Mouse (Mus musculus) liver, embryonic 13.5 days (tissue): ENCODE measurements around the gene Il18r1. TPM values are rescaled to one million over a fixed set of nuclear protein-coding genes. Genes with fewer than 3 reads are reported as not detected.

ENCODE experiments used
- ATAC-seq: fragments of 200-750 bp; cut with Nextera tagmentation; 2 replicates; pipeline ENCODE4 v1.8.0; 2017; ENCODE audit warnings: low read depth, mild to moderate bottlenecking, moderate number of reproducible peaks, moderate library complexity
- DNase-seq: peaks from one replicate; pipeline ENCODE4 v3.0.0; 2022
- H3K27ac ChIP-seq: fragments of 300-500 bp; sonication (generic); 2 replicates; pipeline ENCODE4 v1.5.1; 2015; ENCODE audit warnings: moderate library complexity, mild to moderate bottlenecking, inconsistent platforms
- H3K27me3 ChIP-seq: fragments of 300-500 bp; sonication (generic); 2 replicates; pipeline ENCODE4 v1.6.1; 2015; ENCODE audit warnings: mild to moderate bottlenecking, inconsistent platforms
- H3K36me3 ChIP-seq: fragments of 300-500 bp; sonication (generic); 2 replicates; pipeline ENCODE4 v1.6.1; 2015; ENCODE audit warnings: mild to moderate bottlenecking, inconsistent platforms
- H3K4me1 ChIP-seq: fragments of 300-500 bp; sonication (generic); replicated peaks from 2 replicates; pipeline ENCODE4 v1.6.1; 2015; ENCODE audit warnings: inconsistent platforms
- H3K4me2 ChIP-seq: fragments of 300-500 bp; sonication (generic); 2 replicates; pipeline ENCODE4 v1.6.1; 2015; ENCODE audit warnings: inconsistent platforms, mild to moderate bottlenecking, moderate library complexity
- H3K4me3 ChIP-seq: fragments of 300-500 bp; sonication (generic); replicated peaks from 2 replicates; pipeline ENCODE4 v1.5.1; 2015; ENCODE audit warnings: mild to moderate bottlenecking, inconsistent platforms
- H3K9ac ChIP-seq: fragments of 300-500 bp; sonication (generic); 2 replicates; pipeline ENCODE4 v1.6.1; 2015; ENCODE audit warnings: mild to moderate bottlenecking, inconsistent platforms
- H3K9me3 ChIP-seq: fragments of 300-500 bp; sonication (generic); replicated peaks from 2 replicates; pipeline ENCODE4 v1.6.1; 2016; ENCODE audit warnings: inconsistent platforms
- WGBS: fragments of 180-500 bp; shearing (Covaris S2); methylation state at CpG from one replicate; pipeline ENCODE4 v1.1.7; 2015; ENCODE audit not compliant: insufficient replicate concordance; 5-methylcytosine and 5-hydroxymethylcytosine counted together
- polyA plus RNA-seq: library from polyadenylated mRNA; unstranded; fragments of >200 nt; fragmentation: Nextera tagmentation; extraction: Ambion mirVana; gene quantifications from 2 replicates; pipeline ENCODE4 v1.2.1, GENCODE M21; 2015

Gene Il18r1
- polyA plus RNA-seq, 1 experiment from 2014 or later, result 0.03 TPM

GRCm38 (mm10) chr1:40499708-40500107 is 34.4 kb downstream of the Il18r1 start:
- Histone ChIP-seq H3K27me3 (no peaks in the 10 kb centered on the region), H3K9ac (no peak overlapping the region), H3K9me3 (no peaks in the 10 kb centered on the region), H3K4me2 (no peak overlapping the region), H3K27ac (no peak overlapping the region), H3K4me3 (no peak overlapping the region), H3K4me1 (no peaks in the 10 kb centered on the region), H3K36me3 (no peaks in the 10 kb centered on the region)
- DNase-seq (no peak), ATAC-seq (no peak)
- 78% methylated on average over 1 of the region's 1 CpGs for WGBS

GRCm38 (mm10) chr1:40501126-40501525 is 35.8 kb downstream of the Il18r1 start:
- no peak for ATAC-seq

GRCm38 (mm10) chr1:40501546-40502398 is 36.4 kb downstream of the Il18r1 start:
- H3K27me3 ChIP-seq, result no peaks in the 10 kb centered on the region
- DNase-seq (no peak), ATAC-seq (no peak)
- H3K9ac ChIP-seq, result no peak overlapping the region
- no peaks in the 10 kb centered on the region for H3K36me3 ChIP-seq
- H3K4me3 ChIP-seq, result no peak overlapping the region
- no peak overlapping the region for H3K4me2 ChIP-seq
- H3K4me1 ChIP-seq, result no peaks in the 10 kb centered on the region
- H3K27ac ChIP-seq, result no peak overlapping the region; the same call in 1 of the 2 replicates
- H3K9me3 ChIP-seq, result no peaks in the 10 kb centered on the region
- 33% methylated on average over 11 of the region's 11 CpGs for WGBS

More at GRCm38 (mm10) chr1:40501126-40501525, 35.8 kb downstream of the Il18r1 start:
- Histone ChIP-seq H3K9ac (no peak overlapping the region), H3K4me2 (no peak overlapping the region), H3K4me3 (no peak overlapping the region), H3K9me3 (no peaks in the 10 kb centered on the region), H3K27me3 (no peaks in the 10 kb centered on the region), H3K4me1 (no peaks in the 10 kb centered on the region), H3K36me3 (no peaks in the 10 kb centered on the region), H3K27ac (no peak overlapping the region)
- WGBS, result 21% methylated on average over 4 of the region's 4 CpGs
- no peak for DNase-seq

GRCm38 (mm10) chr1:40504548-40504947 is 39.2 kb downstream of the Il18r1 start:
- ATAC-seq (no peak), DNase-seq (no peak)
- Histone ChIP-seq H3K9ac (no peak overlapping the region), H3K27ac (no peak overlapping the region), H3K4me2 (no peak overlapping the region), H3K4me1 (no peaks in the 10 kb centered on the region), H3K4me3 (no peak overlapping the region), H3K9me3 (no peaks in the 10 kb centered on the region), H3K36me3 (no peaks in the 10 kb centered on the region), H3K27me3 (no peaks in the 10 kb centered on the region)
- 28% methylated on average over 5 of the region's 5 CpGs for WGBS

GRCm38 (mm10) chr1:40514851-40515585 is 49.7 kb downstream of the Il18r1 start, which contains the start of gene Il18rap:
Gene Il18rap, plus strand, starts transcription at chr1:40515362.
- H3K4me1 ChIP-seq, result no peaks in the 10 kb centered on the region
- H3K9me3 ChIP-seq, result no peaks in the 10 kb centered on the region
- H3K27me3 ChIP-seq, result no peaks in the 10 kb centered on the region
- H3K4me3 ChIP-seq, result no peak within 1 kb of the TSS
- no peak within 1 kb of the TSS for H3K27ac ChIP-seq
- H3K36me3 ChIP-seq, result no peaks in the 10 kb centered on the region
- WGBS, result 18% methylated on average over 9 of the region's 9 CpGs
- no peak for ATAC-seq
- no peak within 1 kb of the TSS for H3K9ac ChIP-seq
- DNase-seq, result no peak
- no peak within 1 kb of the TSS for H3K4me2 ChIP-seq

- H3K4me3 ChIP-seq, result no peak overlapping the region
These were observed 51.0 kb downstream of the Il18r1 start for GRCm38 (mm10) chr1:40516364-40516763.

GRCm38 (mm10) chr1:40522918-40523317 is 57.6 kb downstream of the Il18r1 start:
- no peak for DNase-seq
- no peaks in the 10 kb centered on the region for H3K36me3 ChIP-seq
- H3K4me3 ChIP-seq, result no peak overlapping the region
- no peak for ATAC-seq
- H3K4me1 ChIP-seq, result no peaks in the 10 kb centered on the region
- 64% methylated on average over 7 of the region's 7 CpGs for WGBS
- H3K27me3 ChIP-seq, result no peaks in the 10 kb centered on the region
- no peak overlapping the region for H3K27ac ChIP-seq
- no peak overlapping the region for H3K9ac ChIP-seq
- no peaks in the 10 kb centered on the region for H3K9me3 ChIP-seq
- H3K4me2 ChIP-seq, result no peak overlapping the region

More at GRCm38 (mm10) chr1:40516364-40516763, 51.0 kb downstream of the Il18r1 start:
- 63% methylated on average over 6 of the region's 6 CpGs for WGBS
- H3K27me3 ChIP-seq, result no peaks in the 10 kb centered on the region
- H3K27ac ChIP-seq, result no peak overlapping the region
- DNase-seq (no peak), ATAC-seq (no peak)
- H3K9me3 ChIP-seq, result no peaks in the 10 kb centered on the region
- no peaks in the 10 kb centered on the region for H3K4me1 ChIP-seq
- no peak overlapping the region for H3K9ac ChIP-seq
- H3K36me3 ChIP-seq, result no peaks in the 10 kb centered on the region
- no peak overlapping the region for H3K4me2 ChIP-seq

GRCm38 (mm10) chr1:40523971-40524722 is 58.8 kb downstream of the Il18r1 start:
- DNase-seq (no peak), ATAC-seq (no peak)
- Histone ChIP-seq H3K4me2 (no peak overlapping the region), H3K27me3 (no peaks in the 10 kb centered on the region), H3K4me3 (no peak overlapping the region), H3K27ac (no peak overlapping the region), H3K9me3 (no peaks in the 10 kb centered on the region), H3K36me3 (no peaks in the 10 kb centered on the region), H3K4me1 (no peaks in the 10 kb centered on the region), H3K9ac (no peak overlapping the region)
- 67% methylated on average over 5 of the region's 5 CpGs for WGBS

GRCm38 (mm10) chr1:40529287-40529686 is 63.9 kb downstream of the Il18r1 start:
- no peak overlapping the region for H3K4me2 ChIP-seq
- no peaks in the 10 kb centered on the region for H3K9me3 ChIP-seq
- H3K36me3 ChIP-seq, result no peaks in the 10 kb centered on the region
- no peak overlapping the region for H3K9ac ChIP-seq
- H3K4me3 ChIP-seq, result no peak overlapping the region
- no peak for ATAC-seq
- 62% methylated on average over 5 of the region's 5 CpGs for WGBS
- H3K27me3 ChIP-seq, result no peaks in the 10 kb centered on the region
- H3K27ac ChIP-seq, result no peak overlapping the region
- no peak for DNase-seq
- H3K4me1 ChIP-seq, result no peaks in the 10 kb centered on the region

GRCm38 (mm10) chr1:40537577-40537976 is 72.2 kb downstream of the Il18r1 start:
- 66% methylated on average over 5 of the region's 5 CpGs for WGBS
- H3K4me3 ChIP-seq, result no peak overlapping the region
- no peaks in the 10 kb centered on the region for H3K27me3 ChIP-seq
- no peaks in the 10 kb centered on the region for H3K36me3 ChIP-seq
- no peaks in the 10 kb centered on the region for H3K4me1 ChIP-seq
- no peak overlapping the region for H3K9ac ChIP-seq
- no peak overlapping the region for H3K27ac ChIP-seq
- DNase-seq, result no peak
- H3K4me2 ChIP-seq, result no peak overlapping the region
- no peaks in the 10 kb centered on the region for H3K9me3 ChIP-seq
- ATAC-seq, result no peak

GRCm38 (mm10) chr1:40544650-40545049 is 79.3 kb downstream of the Il18r1 start:
- no peaks in the 10 kb centered on the region for H3K36me3 ChIP-seq
- ATAC-seq (no peak), DNase-seq (no peak)
- H3K27me3 ChIP-seq, result no peaks in the 10 kb centered on the region
- no peak overlapping the region for H3K4me3 ChIP-seq
- no peak overlapping the region for H3K4me2 ChIP-seq
- no peak overlapping the region for H3K27ac ChIP-seq
- H3K9me3 ChIP-seq, result no peaks in the 10 kb centered on the region
- H3K9ac ChIP-seq, result no peak overlapping the region
- no peaks in the 10 kb centered on the region for H3K4me1 ChIP-seq
- WGBS, result 0% methylated on average over 2 of the region's 2 CpGs
